Mouse (Mus musculus) megakaryocyte, embryonic 14.5 days (primary cell): ENCODE measurements around the gene Slc6a20b.

Experiments used
- FLI1 ChIP-seq: IDR thresholded peaks from 2 replicates; pipeline ENCODE4 v1.6.1; 2012; ENCODE audit warnings: low read length, inconsistent platforms, mixed read lengths
- GATA1 ChIP-seq: IDR thresholded peaks from 3 replicates; pipeline ENCODE4 v1.6.1; 2012; ENCODE audit warnings: mixed read lengths, low read length, inconsistent platforms, borderline replicate concordance

DNA sequence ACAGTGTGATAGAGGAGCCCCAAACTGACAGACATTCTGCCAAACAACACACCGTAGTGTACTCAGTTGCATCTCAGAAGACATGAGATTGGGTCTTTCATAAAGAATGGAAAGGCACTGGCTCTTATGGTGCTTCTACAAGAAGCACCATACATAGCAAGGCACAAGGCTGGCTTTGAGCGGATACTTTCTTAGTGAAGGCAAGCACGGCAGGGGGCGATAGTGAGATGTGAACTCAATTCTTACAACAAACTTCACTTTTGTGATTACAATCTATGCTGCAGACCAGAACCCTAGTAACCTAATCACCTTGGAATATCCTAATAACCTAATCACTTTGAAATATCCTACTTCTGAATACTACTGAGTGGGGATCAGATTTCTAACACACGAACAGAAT is 33.3 kb upstream of the Slc6a20b start:
- TF ChIP-seq GATA1 (no peak), FLI1 (no peak)
